Mouse (Mus musculus): ENCODE measurements at regions not wholly inside any gene's neighbourhood (a gene's known extent, or its start where the extent isn't known, plus 50 kb on each side); places are given as distances from the start of the nearest gene placed in this dataset.

DNA sequence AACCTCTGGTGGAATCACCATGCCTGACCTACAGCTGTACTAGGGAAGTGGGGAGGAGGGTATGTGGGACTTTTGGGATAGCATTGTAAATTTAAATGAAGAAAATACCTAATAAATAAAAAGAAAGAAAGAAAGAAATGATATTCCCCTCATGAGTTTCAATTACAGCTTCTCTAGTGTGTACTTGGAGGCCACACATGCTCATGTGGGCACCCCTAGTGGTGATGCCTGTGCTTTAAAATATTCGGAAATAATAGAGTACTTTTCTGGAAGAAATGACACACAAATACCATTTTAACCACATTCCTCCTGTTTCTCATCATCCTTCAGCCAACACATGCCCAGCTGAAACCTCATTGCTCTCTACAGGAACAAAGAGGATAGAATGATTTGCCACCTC is 1034.4 kb downstream of the Tlr4 start:
- Histone ChIP-seq H3K4me3 (ENCODE audit: low read depth, low read length) (no peak overlapping the region), H3K27ac (replicated peaks; ENCODE audit: low read depth, low read length) (no peak overlapping the region), H3K4me2 (ENCODE audit: low read depth, severe bottlenecking) (no peak overlapping the region), H3K4me1 (ENCODE audit: control insufficient read depth, insufficient read depth, low read length) (no peaks in the 10 kb centered on the region), H3K9ac (ENCODE audit: low read length) (no peak overlapping the region), H3K36me3 (ENCODE audit: control insufficient read depth, insufficient read depth, low read length) (no peaks in the 10 kb centered on the region), H3K9me3 (ENCODE audit: control insufficient read depth, low read length) (no peaks in the 10 kb centered on the region), H3K27me3 (ENCODE audit: control insufficient read depth, insufficient read depth, low read length) (no peaks in the 10 kb centered on the region)
- 77% methylated on average over 1 of the region's 1 CpGs for WGBS
- ATAC-seq (ENCODE audit: insufficient number of reproducible peaks, low FRiP score, low TSS enrichment, low read depth) (no peak), DNase-seq (ENCODE audit: low spot score) (no peak)

DNA sequence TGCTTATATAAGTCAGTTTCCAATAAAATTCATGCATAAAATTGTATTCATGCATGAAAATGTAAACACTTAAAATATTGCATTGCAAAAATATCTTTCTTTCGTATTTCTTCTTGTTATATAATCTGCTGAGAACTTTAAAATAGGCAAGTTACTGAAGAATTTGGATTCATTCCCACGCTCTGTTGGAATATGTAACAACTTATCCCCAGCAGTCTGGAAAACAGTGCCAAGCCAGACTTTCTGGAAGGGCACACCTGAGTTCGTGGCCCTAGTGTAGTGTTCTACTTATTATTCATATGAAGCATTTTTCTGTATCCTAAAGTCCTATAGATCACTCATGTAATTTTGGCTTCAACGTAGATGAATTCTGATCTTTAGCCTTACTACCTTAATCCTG is 1025.6 kb downstream of the Tlr4 start:
- no peak for ATAC-seq (ENCODE audit: insufficient number of reproducible peaks, low FRiP score, low TSS enrichment, low read depth)
- Histone ChIP-seq H3K27ac (replicated peaks; ENCODE audit: low read depth, low read length) (no peak overlapping the region), H3K9ac (ENCODE audit: low read length) (no peak overlapping the region), H3K9me3 (ENCODE audit: control insufficient read depth, low read length) (no peaks in the 10 kb centered on the region), H3K4me3 (ENCODE audit: low read depth, low read length) (no peak overlapping the region), H3K36me3 (ENCODE audit: control insufficient read depth, insufficient read depth, low read length) (no peaks in the 10 kb centered on the region), H3K4me1 (ENCODE audit: control insufficient read depth, insufficient read depth, low read length) (no peaks in the 10 kb centered on the region), H3K4me2 (ENCODE audit: low read depth, severe bottlenecking) (no peak overlapping the region), H3K27me3 (ENCODE audit: control insufficient read depth, insufficient read depth, low read length) (no peaks in the 10 kb centered on the region)
- DNase-seq (ENCODE audit: low spot score): no peak
- 86% methylated on average over 4 of the region's 4 CpGs for WGBS

DNA sequence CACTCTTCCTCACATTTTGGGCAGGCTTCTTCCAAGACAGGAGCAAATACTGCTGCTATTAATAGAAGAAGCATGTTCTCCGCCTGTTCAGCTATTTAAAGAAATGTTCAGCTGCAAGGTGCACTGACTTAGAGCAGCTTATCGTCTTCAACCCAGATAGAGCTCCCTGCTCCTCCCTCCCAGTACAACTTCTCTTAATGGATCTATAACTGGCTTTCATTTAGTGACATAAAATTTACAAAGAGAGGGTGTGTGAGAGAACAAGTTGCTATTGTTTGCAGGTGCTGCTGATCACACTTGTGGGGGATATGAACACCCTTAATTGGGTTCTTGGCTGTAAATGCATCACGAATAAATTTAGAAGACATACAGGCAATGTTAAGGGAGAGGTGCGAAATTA is 1006.0 kb downstream of the Tlr4 start:
- ATAC-seq (ENCODE audit: insufficient number of reproducible peaks, low FRiP score, low TSS enrichment, low read depth) (no peak), DNase-seq (ENCODE audit: low spot score) (no peak)
- H3K27ac ChIP-seq (replicated peaks; ENCODE audit: low read depth, low read length): no peak overlapping the region
- H3K4me3 ChIP-seq (ENCODE audit: low read depth, low read length): no peak overlapping the region
- no peaks in the 10 kb centered on the region for H3K4me1 ChIP-seq (ENCODE audit: control insufficient read depth, insufficient read depth, low read length)
- WGBS: 84% methylated on average over 4 of the region's 4 CpGs
- no peaks in the 10 kb centered on the region for H3K9me3 ChIP-seq (ENCODE audit: control insufficient read depth, low read length)
- no peaks in the 10 kb centered on the region for H3K36me3 ChIP-seq (ENCODE audit: control insufficient read depth, insufficient read depth, low read length)
- no peak overlapping the region for H3K4me2 ChIP-seq (ENCODE audit: low read depth, severe bottlenecking)
- no peak overlapping the region for H3K9ac ChIP-seq (ENCODE audit: low read length)
- H3K27me3 ChIP-seq (ENCODE audit: control insufficient read depth, insufficient read depth, low read length): no peaks in the 10 kb centered on the region

DNA sequence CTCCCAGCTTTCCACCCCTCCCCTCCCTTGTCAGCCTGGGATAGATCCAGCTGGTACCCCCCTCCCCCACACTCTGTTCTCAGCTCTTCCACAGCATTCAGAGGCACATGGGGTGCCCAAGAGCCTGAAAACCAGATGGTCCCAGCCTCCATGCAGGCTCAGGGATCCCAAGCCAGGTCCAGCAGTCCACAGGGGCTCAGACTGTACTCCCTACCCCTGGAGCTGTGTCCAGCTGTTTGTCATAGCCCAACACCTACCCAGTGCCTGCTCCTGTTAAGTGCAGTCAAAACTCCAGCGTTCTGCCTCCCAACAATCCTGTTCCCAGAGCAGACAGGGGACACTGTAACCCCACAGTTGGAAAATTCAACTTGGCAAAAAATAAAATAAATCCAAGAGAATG is 998.1 kb downstream of the Tlr4 start:
- Histone ChIP-seq H3K4me1 (ENCODE audit: control insufficient read depth, insufficient read depth, low read length) (no peaks in the 10 kb centered on the region), H3K27ac (replicated peaks; ENCODE audit: low read depth, low read length) (no peak overlapping the region), H3K27me3 (ENCODE audit: control insufficient read depth, insufficient read depth, low read length) (no peaks in the 10 kb centered on the region), H3K36me3 (ENCODE audit: control insufficient read depth, insufficient read depth, low read length) (no peaks in the 10 kb centered on the region), H3K9ac (ENCODE audit: low read length) (no peak overlapping the region), H3K4me3 (ENCODE audit: low read depth, low read length) (no peak overlapping the region), H3K4me2 (ENCODE audit: low read depth, severe bottlenecking) (no peak overlapping the region), H3K9me3 (ENCODE audit: control insufficient read depth, low read length) (no peaks in the 10 kb centered on the region)
- 58% methylated on average over 1 of the region's 1 CpGs for WGBS
- DNase-seq (ENCODE audit: low spot score) (no peak), ATAC-seq (ENCODE audit: insufficient number of reproducible peaks, low FRiP score, low TSS enrichment, low read depth) (no peak)

DNA sequence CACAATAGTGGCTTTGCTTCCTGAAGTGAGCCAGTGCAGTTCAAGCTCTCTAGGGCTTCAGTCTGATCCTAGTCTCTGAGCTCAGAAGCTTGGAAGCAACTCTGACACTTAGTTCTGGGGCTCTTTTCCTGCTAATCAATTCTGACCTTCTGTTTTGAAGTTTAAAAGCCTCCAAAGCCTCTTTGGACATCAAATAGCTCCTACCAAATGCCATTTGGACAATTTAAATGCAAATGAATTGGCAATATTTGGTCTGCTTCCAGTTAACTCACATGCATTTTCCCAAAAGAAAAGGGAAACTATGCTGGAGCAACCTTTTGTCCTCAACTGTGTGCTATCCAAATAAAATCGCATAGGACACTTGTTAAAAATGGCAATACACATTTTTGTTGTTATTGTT is 968.7 kb downstream of the Tlr4 start:
- no peaks in the 10 kb centered on the region for H3K4me1 ChIP-seq (ENCODE audit: control insufficient read depth, insufficient read depth, low read length)
- no peak overlapping the region for H3K4me2 ChIP-seq (ENCODE audit: low read depth, severe bottlenecking)
- H3K9ac ChIP-seq (ENCODE audit: low read length): no peak overlapping the region
- WGBS: 59% methylated on average over 1 of the region's 1 CpGs
- no peaks in the 10 kb centered on the region for H3K9me3 ChIP-seq (ENCODE audit: control insufficient read depth, low read length)
- ATAC-seq (ENCODE audit: insufficient number of reproducible peaks, low FRiP score, low TSS enrichment, low read depth): no peak
- no peak for DNase-seq (ENCODE audit: low spot score)
- H3K27ac ChIP-seq (replicated peaks; ENCODE audit: low read depth, low read length): no peak overlapping the region
- H3K4me3 ChIP-seq (ENCODE audit: low read depth, low read length): no peak overlapping the region
- no peaks in the 10 kb centered on the region for H3K27me3 ChIP-seq (ENCODE audit: control insufficient read depth, insufficient read depth, low read length)
- no peaks in the 10 kb centered on the region for H3K36me3 ChIP-seq (ENCODE audit: control insufficient read depth, insufficient read depth, low read length)

Measured in limb, embryonic 11.5 days (tissue).